Mouse (Mus musculus) hindbrain, postnatal 0 days (tissue): ENCODE results near the gene Tmx2. TPM values are rescaled to one million over a fixed set of nuclear protein-coding genes. Genes with fewer than 3 reads are reported as not detected.

Source experiments
- ATAC-seq: fragments of 200-750 bp; cut with Nextera tagmentation; 2 replicates; pipeline ENCODE4 v1.8.0; 2017; ENCODE audit warnings: mild to moderate bottlenecking, moderate TSS enrichment, moderate library complexity
- DNase-seq: peaks from one replicate; pipeline ENCODE4 v3.0.0-alpha.2; 2015; ENCODE audit warnings: low spot score
- H3K27ac ChIP-seq: fragments of 300-500 bp; sonication (generic); 2 replicates; pipeline ENCODE4 v1.5.1; 2014; ENCODE audit warnings: mild to moderate bottlenecking
- H3K27me3 ChIP-seq: fragments of 300-500 bp; sonication (generic); 2 replicates; pipeline ENCODE4 v1.6.1; 2014; ENCODE audit warnings: low read length, mixed read lengths; ENCODE audit not compliant: insufficient read depth
- H3K36me3 ChIP-seq: fragments of 300-500 bp; sonication (generic); 2 replicates; pipeline ENCODE4 v1.6.1; 2014; ENCODE audit warnings: low read length, mixed read lengths; ENCODE audit not compliant: insufficient read depth
- H3K4me1 ChIP-seq: fragments of 300-500 bp; sonication (generic); 2 replicates; pipeline ENCODE4 v1.6.1; 2014; ENCODE audit warnings: antibody characterized with exemption, low read length, mixed read lengths; ENCODE audit not compliant: insufficient read depth
- H3K4me2 ChIP-seq: fragments of 300-500 bp; sonication (generic); 2 replicates; pipeline ENCODE4 v1.6.1; 2014; ENCODE audit warnings: low read depth, mild to moderate bottlenecking, low read length, moderate library complexity, mixed read lengths
- H3K4me3 ChIP-seq: fragments of 300-500 bp; sonication (generic); 2 replicates; pipeline ENCODE4 v1.5.1; 2014; ENCODE audit warnings: low read length
- H3K9ac ChIP-seq: fragments of 300-500 bp; sonication (generic); replicated peaks from 2 replicates; pipeline ENCODE4 v1.6.1; 2014; ENCODE audit warnings: mild to moderate bottlenecking, low read length, moderate library complexity, mixed read lengths
- H3K9me3 ChIP-seq: fragments of 300-500 bp; sonication (generic); 2 replicates; pipeline ENCODE4 v1.6.1; 2016; ENCODE audit warnings: low read length, mixed read lengths
- CTCF ChIP-seq: IDR thresholded peaks from 2 replicates; pipeline ENCODE4 v1.5.1; 2016; ENCODE audit warnings: antibody characterized with exemption, control low read depth, low read depth
- WGBS: fragments of 180-500 bp; shearing (Covaris S2); extraction: QIAGEN DNeasy Blood & Tissue Kit; methylation state at CpG from one replicate; pipeline ENCODE4 v1.1.7; 2014; 5-methylcytosine and 5-hydroxymethylcytosine counted together
- polyA plus RNA-seq: library from polyadenylated mRNA; unstranded; fragments of >200 nt; fragmentation: Nextera tagmentation; extraction: Ambion mirVana; gene quantifications from 2 replicates; pipeline ENCODE4 v1.2.1, GENCODE M21; 2015
- total RNA-seq: library from RNA; depleted of rRNA; stranded (reverse); fragments of >200 nt; gene quantifications from 2 replicates; pipeline ENCODE4 v1.2.3, GENCODE M21; 2014

Gene Tmx2
- total and polyA plus RNA-seq, 2 experiments from 2014 or later, result 133 to 347 TPM

DNA sequence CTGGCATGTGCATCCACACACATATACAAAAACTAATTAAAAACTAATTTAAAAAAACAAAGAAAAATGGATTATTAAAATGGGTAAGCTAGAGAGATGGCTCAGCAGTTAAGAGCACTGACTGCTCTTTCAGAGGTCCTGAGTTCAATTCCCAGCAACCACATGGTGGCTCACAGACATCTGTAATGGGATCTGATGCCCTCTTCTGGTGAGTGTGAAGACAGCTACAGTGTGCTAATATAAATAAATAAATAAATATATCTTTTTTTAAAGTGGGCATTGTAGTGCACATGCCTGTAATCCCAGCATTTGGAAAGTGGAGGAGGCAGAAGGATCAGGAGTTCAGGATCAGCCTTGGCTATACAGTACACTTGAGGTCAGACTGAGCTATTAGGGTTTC is 25.6 kb downstream of the Tmx2 start:
- Histone ChIP-seq H3K4me3 (no peak overlapping the region), H3K36me3 (no peaks in the 10 kb centered on the region), H3K4me2 (no peak overlapping the region), H3K27me3 (no peaks in the 10 kb centered on the region), H3K4me1 (no peaks in the 10 kb centered on the region), H3K9me3 (no peaks in the 10 kb centered on the region), H3K9ac (no peak overlapping the region), H3K27ac (no peak overlapping the region)
- DNase-seq (no peak), ATAC-seq (no peak)
- peak; percentile 38 for TF ChIP-seq CTCF

DNA sequence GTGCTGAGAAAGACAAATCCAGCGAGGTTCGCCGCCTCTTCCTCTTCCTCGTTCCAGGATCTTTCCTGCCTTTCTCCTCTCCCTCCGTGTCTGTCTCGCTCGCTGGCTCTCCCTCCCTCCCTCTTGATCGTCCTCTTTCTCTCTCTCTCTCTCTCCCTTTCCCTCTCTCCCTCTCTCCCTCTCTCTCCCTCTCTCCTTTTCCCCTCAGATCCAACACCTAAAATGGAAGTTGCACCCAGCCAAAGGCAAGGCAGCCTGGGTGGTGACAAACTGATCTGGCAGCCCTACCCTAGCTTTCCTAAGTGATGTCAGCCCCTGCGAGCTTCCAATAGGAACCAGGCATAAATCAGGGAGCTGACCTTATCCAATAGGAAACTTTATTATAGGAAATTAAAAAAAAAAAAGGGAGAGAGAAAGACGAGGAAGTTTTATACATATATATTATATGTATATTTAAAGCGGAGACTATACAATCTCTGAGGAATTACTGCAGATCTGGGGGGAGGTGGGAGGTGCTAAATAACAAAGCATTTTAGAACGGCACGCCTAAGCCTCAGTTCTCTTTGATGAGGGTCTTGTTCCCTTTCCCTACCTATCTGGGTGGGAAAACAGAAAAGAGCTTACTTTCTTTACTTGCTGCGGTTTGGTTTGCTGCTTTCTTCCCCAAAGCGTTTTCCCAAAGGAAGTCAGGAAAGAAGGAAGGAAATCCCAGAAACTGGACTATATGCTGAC is 28.3 kb downstream of the Tmx2 start, which contains the start of gene Ctnnd1:
Gene Ctnnd1 (minus strand): TSS at position 302 of the 732 bp plus-strand sequence.
- Histone ChIP-seq H3K27ac (peak within 1 kb of the TSS; percentile 94), H3K4me2 (peak within 1 kb of the TSS; percentile 77), H3K4me1 (peaks cover 4% of the 10 kb centered on the region; the same call in 1 of the 2 replicates), H3K9ac (peak within 1 kb of the TSS; percentile 79), H3K9me3 (no peaks in the 10 kb centered on the region), H3K27me3 (no peaks in the 10 kb centered on the region), H3K36me3 (no peaks in the 10 kb centered on the region), H3K4me3 (peak within 1 kb of the TSS; percentile 73)
- DNase-seq (peak; percentile 96), ATAC-seq (peak; percentile 99)
- 0% methylated on average over 15 of the region's 15 CpGs for whole genome bisulfite sequencing
- TF ChIP-seq CTCF, result no peak

DNA sequence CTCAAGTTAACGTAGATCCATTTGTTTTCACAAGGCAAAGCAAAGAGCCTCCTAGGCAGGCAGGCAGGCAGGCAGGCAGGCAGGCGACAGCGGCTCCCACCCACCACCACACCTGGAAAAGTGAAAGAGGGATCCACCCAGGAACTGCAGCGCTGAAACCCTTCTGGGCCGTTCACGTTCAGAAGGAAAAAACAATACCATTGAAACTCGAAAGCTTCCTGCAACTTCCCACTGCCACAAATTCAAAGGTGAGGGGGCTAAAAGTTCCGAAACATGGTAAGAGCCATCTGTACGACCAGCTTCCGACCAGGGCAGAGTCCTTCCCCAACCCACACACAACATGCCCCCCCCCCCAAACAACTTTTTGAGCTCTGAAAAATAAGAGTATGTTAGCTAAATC is 29.3 kb downstream of the Tmx2 start:
- WGBS, result 0% methylated on average over 10 of the region's 10 CpGs
- peaks cover 4% of the 10 kb centered on the region; the same call in 1 of the 2 replicates for H3K4me1 ChIP-seq
- DNase-seq (no peak), ATAC-seq (no peak)
- peak overlapping the region; percentile 79 for H3K9ac ChIP-seq
- H3K4me3 ChIP-seq, result peak overlapping the region; percentile 73
- H3K36me3 ChIP-seq, result no peaks in the 10 kb centered on the region
- H3K27ac ChIP-seq, result peak overlapping the region; percentile 94; the same call in 1 of the 2 replicates
- no peak for TF ChIP-seq CTCF
- no peaks in the 10 kb centered on the region for H3K9me3 ChIP-seq
- peak overlapping the region; percentile 77 for H3K4me2 ChIP-seq
- no peaks in the 10 kb centered on the region for H3K27me3 ChIP-seq

DNA sequence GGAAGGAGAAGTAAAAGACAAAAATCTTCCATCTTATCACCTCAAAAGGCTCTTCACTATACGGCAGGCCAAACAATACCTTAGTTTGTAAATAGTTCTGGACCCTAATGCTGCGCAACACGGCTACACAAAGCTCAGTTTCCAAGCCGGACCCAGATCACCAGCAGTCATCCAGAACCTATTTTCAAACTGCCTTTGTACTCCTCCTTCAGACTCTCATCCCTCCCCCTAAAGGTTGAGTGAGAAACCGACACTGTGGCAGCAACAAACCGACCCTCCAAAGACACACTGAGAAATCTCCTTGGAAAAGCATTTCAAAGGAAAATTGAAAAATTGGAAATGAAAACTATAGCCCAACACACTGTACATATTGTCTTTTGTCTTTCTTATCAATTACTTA is 30.6 kb downstream of the Tmx2 start:
- H3K4me3 ChIP-seq, result peak overlapping the region; percentile 73
- 10% methylated on average over 6 of the region's 6 CpGs for WGBS
- H3K9me3 ChIP-seq, result no peaks in the 10 kb centered on the region
- peak overlapping the region; percentile 60; the same call in 1 of the 2 replicates for H3K27ac ChIP-seq
- peak overlapping the region; percentile 55 for H3K9ac ChIP-seq
- DNase-seq (peak; percentile 65), ATAC-seq (no peak)
- H3K4me1 ChIP-seq, result peaks cover 4% of the 10 kb centered on the region; the same call in 1 of the 2 replicates
- peak overlapping the region; percentile 77 for H3K4me2 ChIP-seq
- TF ChIP-seq CTCF, result peak; percentile 48
- H3K27me3 ChIP-seq, result no peaks in the 10 kb centered on the region
- H3K36me3 ChIP-seq, result no peaks in the 10 kb centered on the region

DNA sequence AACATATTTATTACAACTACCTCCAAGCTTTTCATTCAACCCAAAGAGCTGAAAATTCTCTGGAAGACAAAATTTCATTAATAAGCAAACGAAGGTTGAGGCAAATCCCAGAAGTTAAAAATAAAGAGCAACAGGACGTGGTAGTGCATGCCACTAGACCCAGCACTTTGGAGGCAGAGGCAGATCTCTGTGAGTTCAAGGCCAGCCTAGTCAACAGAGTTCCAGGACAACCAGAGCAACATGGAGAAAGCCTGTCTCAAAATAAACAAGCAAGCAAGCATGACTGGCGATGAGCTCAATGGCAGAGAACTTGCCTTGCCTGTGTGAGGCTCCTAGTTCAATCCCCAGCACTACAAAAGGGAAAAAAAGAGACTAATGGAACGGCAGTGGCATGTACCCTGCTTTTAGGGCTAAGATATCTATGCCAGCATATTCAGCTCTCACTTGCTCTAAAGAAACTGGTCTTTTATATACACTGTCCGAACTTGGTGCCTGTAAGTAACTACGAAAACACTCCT is 31.8 kb downstream of the Tmx2 start:
- DNase-seq, result no peak
- peaks cover 4% of the 10 kb centered on the region; the same call in 1 of the 2 replicates for H3K4me1 ChIP-seq
- H3K4me2 ChIP-seq, result peak overlapping the region; percentile 77
- ATAC-seq, result no peak
- H3K4me3 ChIP-seq, result peak overlapping the region; percentile 73; the same call in 1 of the 2 replicates
- WGBS, result 85% methylated on average over 6 of the region's 6 CpGs
- no peak overlapping the region for H3K9ac ChIP-seq
- no peaks in the 10 kb centered on the region for H3K9me3 ChIP-seq
- no peaks in the 10 kb centered on the region for H3K36me3 ChIP-seq
- TF ChIP-seq CTCF, result no peak
- H3K27me3 ChIP-seq, result no peaks in the 10 kb centered on the region
- H3K27ac ChIP-seq, result no peak overlapping the region

DNA sequence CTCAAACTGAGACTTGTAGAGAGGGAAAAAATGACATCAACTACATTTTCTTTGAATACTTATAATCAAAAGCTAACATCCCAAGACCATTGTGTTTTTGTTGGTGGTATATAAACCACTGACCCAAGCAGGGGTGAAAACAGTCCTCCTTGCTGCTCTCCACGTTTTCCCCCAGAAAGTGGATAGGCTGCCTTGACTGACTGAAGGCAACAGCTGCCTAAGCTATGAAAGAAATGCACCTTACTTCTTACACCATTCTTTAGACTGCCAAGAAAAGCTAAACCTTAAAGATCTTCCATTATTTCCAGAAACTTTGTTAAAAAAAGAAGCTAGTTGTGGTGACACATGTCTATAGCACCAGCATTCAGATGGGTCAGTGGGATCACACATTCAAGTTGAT is 32.8 kb downstream of the Tmx2 start:
- ATAC-seq, result no peak
- no peak overlapping the region for H3K9ac ChIP-seq
- H3K27ac ChIP-seq, result no peak overlapping the region
- no peak for TF ChIP-seq CTCF
- no peaks in the 10 kb centered on the region for H3K27me3 ChIP-seq
- no peak for DNase-seq
- peaks cover 4% of the 10 kb centered on the region; the same call in 1 of the 2 replicates for H3K4me1 ChIP-seq
- no peak overlapping the region for H3K4me2 ChIP-seq
- 77% methylated on average over 1 of the region's 1 CpGs for WGBS
- H3K36me3 ChIP-seq, result no peaks in the 10 kb centered on the region
- no peaks in the 10 kb centered on the region for H3K9me3 ChIP-seq
- no peak overlapping the region for H3K4me3 ChIP-seq

DNA sequence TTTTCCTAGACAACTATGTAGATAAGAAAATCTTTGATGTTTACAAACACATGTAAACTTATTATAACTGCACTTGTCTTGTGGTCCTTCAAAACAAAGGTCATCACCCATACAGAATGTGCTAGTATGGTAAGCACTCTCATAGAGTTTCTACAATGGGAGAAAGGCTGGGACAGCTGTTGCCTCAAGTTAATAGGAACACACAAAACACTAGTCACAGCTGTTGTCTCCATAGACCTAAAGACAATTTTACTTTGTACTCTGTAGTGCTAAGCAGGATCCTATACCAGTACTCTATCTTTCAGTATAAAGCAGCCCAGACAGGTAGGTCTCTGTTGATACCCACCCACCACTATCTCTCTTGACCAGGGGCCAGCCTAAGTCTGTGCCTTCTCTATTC is 38.1 kb downstream of the Tmx2 start:
- DNase-seq (no peak), ATAC-seq (no peak)
- H3K4me1 ChIP-seq, result peaks cover 15% of the 10 kb centered on the region
- no peaks in the 10 kb centered on the region for H3K27me3 ChIP-seq
- no peak overlapping the region for H3K4me3 ChIP-seq
- H3K9me3 ChIP-seq, result no peaks in the 10 kb centered on the region
- no peak overlapping the region for H3K9ac ChIP-seq
- no peak for TF ChIP-seq CTCF
- H3K36me3 ChIP-seq, result no peaks in the 10 kb centered on the region
- no peak overlapping the region for H3K4me2 ChIP-seq
- H3K27ac ChIP-seq, result no peak overlapping the region
